Mouse (Mus musculus): Measurements from ENCODE around the gene Fam166b. TPM values are rescaled to one million over a fixed set of nuclear protein-coding genes. Genes with fewer than 3 reads are reported as not detected.
A peak's percentile ranks its signal among the peaks of the same experiment; 100 is the strongest.

Fam166b gene
- polyA plus RNA-seq, 1 experiment from 2014 or later: not detected

DNA sequence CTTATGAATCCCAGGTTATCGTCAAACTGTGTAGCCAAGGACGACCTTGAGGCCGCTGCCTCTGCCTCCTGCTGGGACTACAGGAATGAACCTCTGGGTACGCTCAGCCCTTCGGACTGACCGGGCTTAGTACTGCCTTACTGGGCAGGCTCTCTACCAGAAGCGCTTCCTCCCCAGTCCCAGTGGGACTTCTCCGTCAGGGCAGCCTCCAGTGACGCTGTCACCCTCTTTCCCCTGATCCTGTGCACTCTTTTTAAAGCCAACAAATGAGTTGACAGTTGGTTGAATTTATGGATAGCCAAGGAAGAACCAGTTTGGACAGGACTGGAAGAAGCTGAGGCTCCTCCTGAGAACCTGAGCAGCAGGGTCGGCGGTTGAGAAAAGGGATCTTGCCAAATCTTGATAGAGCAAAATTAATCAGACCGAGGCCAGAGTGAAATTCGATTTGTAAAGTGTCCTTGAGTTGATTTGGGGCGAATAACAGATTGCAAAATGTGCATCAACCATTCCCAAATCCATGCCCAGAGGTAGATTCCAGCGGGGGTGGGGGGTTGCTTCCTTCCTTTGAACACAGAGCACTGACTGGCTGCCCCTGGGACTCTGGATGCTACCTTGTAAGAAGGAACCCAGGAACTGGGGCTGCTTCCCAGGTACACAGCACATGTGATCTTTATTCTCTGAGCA is 9.8 kb downstream of the Fam166b start:
- Histone ChIP-seq H3K4me1 (ENCODE audit: control insufficient read depth, insufficient read depth, low read length) (no peaks in the 10 kb centered on the region), H3K4me3 (ENCODE audit: low read depth, low read length) (no peak overlapping the region), H3K9me3 (ENCODE audit: control insufficient read depth, low read length) (no peaks in the 10 kb centered on the region), H3K4me2 (ENCODE audit: low read depth, severe bottlenecking) (no peak overlapping the region), H3K36me3 (ENCODE audit: control insufficient read depth, insufficient read depth, low read length) (peaks cover 10% of the 10 kb centered on the region; the same call in 1 of the 2 replicates), H3K9ac (ENCODE audit: low read length) (no peak overlapping the region), H3K27me3 (ENCODE audit: control insufficient read depth, insufficient read depth, low read length) (no peaks in the 10 kb centered on the region; the same call in none of the 2 replicates), H3K27ac (replicated peaks; ENCODE audit: low read depth, low read length) (no peak overlapping the region)
- WGBS: 62% methylated on average over 15 of the region's 15 CpGs
- ATAC-seq (ENCODE audit: insufficient number of reproducible peaks, low FRiP score, low TSS enrichment, low read depth): no peak
- no peak for DNase-seq (ENCODE audit: low spot score)

DNA sequence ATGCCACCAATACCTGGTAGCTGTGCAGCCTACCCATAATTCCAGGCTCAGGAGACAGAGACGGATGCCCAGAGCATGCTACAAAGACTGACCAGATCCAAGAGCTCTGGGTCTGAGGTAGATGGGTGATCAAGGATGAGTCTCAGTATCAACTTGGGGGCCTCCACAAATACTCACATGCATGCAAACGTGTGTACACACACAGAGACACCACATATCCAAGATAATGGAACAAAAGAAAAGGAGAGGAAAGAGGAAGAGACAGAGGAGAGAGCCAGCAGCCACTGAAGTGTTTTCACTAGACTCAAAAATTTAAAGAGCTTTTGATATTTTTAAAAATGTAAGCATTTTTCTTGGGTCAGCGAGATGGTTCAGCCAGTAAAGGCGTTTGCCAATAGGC is 10.5 kb downstream of the Fam166b start:
- Histone ChIP-seq H3K9me3 (ENCODE audit: control insufficient read depth, low read length) (no peaks in the 10 kb centered on the region), H3K4me3 (ENCODE audit: low read depth, low read length) (no peak overlapping the region), H3K9ac (ENCODE audit: low read length) (no peak overlapping the region), H3K4me2 (ENCODE audit: low read depth, severe bottlenecking) (no peak overlapping the region), H3K4me1 (ENCODE audit: control insufficient read depth, insufficient read depth, low read length) (no peaks in the 10 kb centered on the region), H3K27me3 (ENCODE audit: control insufficient read depth, insufficient read depth, low read length) (no peaks in the 10 kb centered on the region; the same call in 1 of the 2 replicates), H3K36me3 (ENCODE audit: control insufficient read depth, insufficient read depth, low read length) (peaks cover 10% of the 10 kb centered on the region; the same call in 1 of the 2 replicates), H3K27ac (replicated peaks; ENCODE audit: low read depth, low read length) (no peak overlapping the region)
- WGBS: 75% methylated on average over 4 of the region's 4 CpGs
- ATAC-seq (ENCODE audit: insufficient number of reproducible peaks, low FRiP score, low TSS enrichment, low read depth): no peak
- no peak for DNase-seq (ENCODE audit: low spot score)

DNA sequence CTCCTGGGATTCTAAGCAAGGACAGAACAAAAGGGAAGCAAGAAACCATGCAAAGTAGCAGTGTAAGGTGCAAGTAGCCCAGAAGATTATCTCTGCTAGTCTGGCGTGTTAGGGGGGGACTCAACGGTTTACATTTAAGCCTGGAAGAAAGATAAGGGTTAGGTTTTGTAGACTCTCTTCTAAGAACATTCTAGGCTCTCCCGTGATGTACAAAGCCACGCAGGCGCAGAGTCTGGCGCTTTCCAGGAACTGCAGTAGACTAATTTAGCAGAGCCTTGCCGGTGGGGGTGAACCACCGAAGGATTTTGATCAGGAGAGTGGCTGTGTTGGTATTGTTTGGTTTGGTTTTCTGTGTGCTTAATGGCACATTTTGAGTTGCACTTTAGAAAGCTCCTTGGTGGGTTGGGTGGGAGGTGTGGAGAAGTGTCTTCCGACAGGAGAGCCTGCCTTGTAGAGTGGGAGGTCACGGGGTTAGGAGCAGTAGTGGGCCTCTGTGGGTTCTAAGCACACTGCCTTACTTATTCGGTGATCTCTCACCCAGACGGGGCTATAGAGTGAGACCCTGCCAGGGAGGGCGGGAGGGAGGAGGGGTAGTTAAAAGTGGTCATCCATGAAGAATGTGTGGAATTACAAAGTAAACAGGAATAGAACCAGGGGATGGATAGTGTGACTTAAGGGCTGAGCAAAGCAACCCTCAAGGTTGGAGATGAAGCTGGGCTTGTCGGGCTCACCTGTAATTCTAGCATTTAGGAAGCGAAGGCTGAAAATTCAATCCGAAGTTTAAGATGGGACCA is 11.5 kb downstream of the Fam166b start:
- ATAC-seq (ENCODE audit: insufficient number of reproducible peaks, low FRiP score, low TSS enrichment, low read depth): no peak
- Histone ChIP-seq H3K27me3 (ENCODE audit: control insufficient read depth, insufficient read depth, low read length) (no peaks in the 10 kb centered on the region; the same call in 1 of the 2 replicates), H3K9me3 (ENCODE audit: control insufficient read depth, low read length) (no peaks in the 10 kb centered on the region), H3K4me3 (ENCODE audit: low read depth, low read length) (no peak overlapping the region), H3K4me1 (ENCODE audit: control insufficient read depth, insufficient read depth, low read length) (no peaks in the 10 kb centered on the region), H3K4me2 (ENCODE audit: low read depth, severe bottlenecking) (no peak overlapping the region), H3K9ac (ENCODE audit: low read length) (no peak overlapping the region), H3K27ac (replicated peaks; ENCODE audit: low read depth, low read length) (no peak overlapping the region), H3K36me3 (ENCODE audit: control insufficient read depth, insufficient read depth, low read length) (peaks cover 10% of the 10 kb centered on the region; the same call in 1 of the 2 replicates)
- 88% methylated on average over 16 of the region's 16 CpGs for WGBS
- DNase-seq (ENCODE audit: low spot score): no peak

DNA sequence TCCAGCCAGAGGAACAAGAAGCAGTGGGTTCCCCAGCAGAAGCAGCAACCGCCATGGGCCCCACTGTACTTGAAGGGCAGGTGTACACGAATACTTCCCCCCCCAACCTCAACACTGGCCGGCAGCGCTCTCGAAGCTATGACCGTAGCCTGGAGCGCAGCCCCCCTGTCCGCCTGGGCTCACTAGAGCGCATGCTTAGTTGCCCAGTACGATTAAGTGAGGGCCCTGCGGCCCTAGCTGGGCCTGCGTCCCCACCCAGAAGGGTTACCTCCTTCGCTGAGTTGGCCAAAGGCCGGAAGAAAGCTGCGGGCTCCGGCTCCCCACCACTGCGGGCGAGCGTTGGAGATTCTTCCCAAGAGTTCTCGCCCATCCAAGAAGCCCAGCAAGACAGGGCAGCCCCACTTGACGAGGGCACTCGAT is 12.9 kb downstream of the Fam166b start:
- H3K4me3 ChIP-seq (ENCODE audit: low read depth, low read length): no peak overlapping the region
- H3K36me3 ChIP-seq (ENCODE audit: control insufficient read depth, insufficient read depth, low read length): peaks cover 6% of the 10 kb centered on the region; the same call in 1 of the 2 replicates
- no peaks in the 10 kb centered on the region for H3K9me3 ChIP-seq (ENCODE audit: control insufficient read depth, low read length)
- 91% methylated on average over 22 of the region's 22 CpGs for WGBS
- no peak for DNase-seq (ENCODE audit: low spot score)
- no peak for ATAC-seq (ENCODE audit: insufficient number of reproducible peaks, low FRiP score, low TSS enrichment, low read depth)
- H3K4me1 ChIP-seq (ENCODE audit: control insufficient read depth, insufficient read depth, low read length): no peaks in the 10 kb centered on the region
- H3K27me3 ChIP-seq (ENCODE audit: control insufficient read depth, insufficient read depth, low read length): no peaks in the 10 kb centered on the region; the same call in 1 of the 2 replicates
- H3K9ac ChIP-seq (ENCODE audit: low read length): no peak overlapping the region
- H3K4me2 ChIP-seq (ENCODE audit: low read depth, severe bottlenecking): no peak overlapping the region
- H3K27ac ChIP-seq (replicated peaks; ENCODE audit: low read depth, low read length): no peak overlapping the region

DNA sequence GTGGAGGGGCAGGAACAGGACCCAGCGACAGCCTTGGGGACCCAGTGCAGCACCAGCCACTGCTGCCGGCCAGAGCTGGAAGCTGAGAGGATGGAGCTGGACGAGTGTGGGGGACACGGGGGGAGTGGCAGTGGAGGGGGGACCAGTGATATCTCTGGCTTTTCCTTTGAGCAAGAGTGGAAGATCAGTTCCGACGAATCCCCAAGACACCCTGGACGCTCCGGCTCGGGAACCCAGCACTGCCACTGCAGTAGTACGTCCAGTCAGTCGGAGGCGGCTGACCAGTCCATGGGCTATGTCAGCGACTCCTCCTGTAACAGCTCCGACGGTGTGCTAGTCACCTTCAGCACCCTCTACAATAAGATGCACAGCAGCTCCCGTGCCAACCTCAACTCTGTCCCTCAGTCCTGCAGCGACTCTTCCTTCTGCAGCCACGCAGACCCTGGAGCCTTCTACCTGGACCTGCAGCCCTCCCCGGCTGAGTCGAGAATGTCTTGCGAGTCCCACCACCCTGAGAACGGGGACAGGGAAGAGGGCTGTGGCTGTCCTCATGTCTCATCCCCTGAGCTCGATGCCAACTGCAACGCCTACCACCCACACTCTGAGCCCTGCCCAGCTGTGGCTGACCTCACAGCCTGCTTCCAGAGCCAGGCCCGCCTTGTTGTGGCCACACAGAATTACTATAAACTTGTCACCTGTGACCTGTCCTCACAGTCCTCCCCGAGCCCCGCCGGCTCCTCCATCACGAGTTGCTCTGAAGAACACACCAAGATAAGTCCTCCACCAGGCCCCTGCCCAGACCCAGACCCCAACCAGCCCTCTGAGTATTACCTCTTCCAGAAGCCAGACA is 13.5 kb downstream of the Fam166b start:
- no peak for DNase-seq (ENCODE audit: low spot score)
- Histone ChIP-seq H3K27ac (replicated peaks; ENCODE audit: low read depth, low read length) (no peak overlapping the region), H3K27me3 (ENCODE audit: control insufficient read depth, insufficient read depth, low read length) (no peaks in the 10 kb centered on the region; the same call in 1 of the 2 replicates), H3K4me3 (ENCODE audit: low read depth, low read length) (no peak overlapping the region), H3K9ac (ENCODE audit: low read length) (no peak overlapping the region), H3K36me3 (ENCODE audit: control insufficient read depth, insufficient read depth, low read length) (peaks cover 6% of the 10 kb centered on the region; the same call in 1 of the 2 replicates), H3K9me3 (ENCODE audit: control insufficient read depth, low read length) (no peaks in the 10 kb centered on the region), H3K4me1 (ENCODE audit: control insufficient read depth, insufficient read depth, low read length) (no peaks in the 10 kb centered on the region), H3K4me2 (ENCODE audit: low read depth, severe bottlenecking) (no peak overlapping the region)
- no peak for ATAC-seq (ENCODE audit: insufficient number of reproducible peaks, low FRiP score, low TSS enrichment, low read depth)
- 89% methylated on average over 29 of the region's 29 CpGs for WGBS

DNA sequence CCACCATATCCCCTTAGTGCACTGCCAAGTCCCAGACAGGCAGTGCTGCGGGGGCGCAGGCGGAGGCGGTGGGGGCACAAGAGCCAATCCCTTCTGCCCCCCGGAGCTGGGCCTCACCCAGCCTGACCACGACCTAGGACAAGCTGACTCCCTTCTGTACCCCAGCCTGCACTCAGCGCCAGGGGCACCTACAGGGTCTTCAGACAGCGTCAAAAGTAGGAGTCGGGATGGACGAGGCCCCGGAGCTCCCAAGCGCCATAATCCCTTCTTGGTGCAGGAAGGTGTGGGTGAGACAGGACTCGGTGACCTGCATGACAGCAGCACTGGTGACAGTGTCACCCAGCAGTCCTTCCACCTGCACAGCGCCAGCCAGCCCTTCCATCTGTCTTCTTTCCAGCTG is 14.2 kb downstream of the Fam166b start:
- 89% methylated on average over 14 of the region's 14 CpGs for WGBS
- Histone ChIP-seq H3K4me3 (ENCODE audit: low read depth, low read length) (no peak overlapping the region), H3K9me3 (ENCODE audit: control insufficient read depth, low read length) (no peaks in the 10 kb centered on the region), H3K4me1 (ENCODE audit: control insufficient read depth, insufficient read depth, low read length) (no peaks in the 10 kb centered on the region), H3K4me2 (ENCODE audit: low read depth, severe bottlenecking) (no peak overlapping the region), H3K36me3 (ENCODE audit: control insufficient read depth, insufficient read depth, low read length) (peaks cover 6% of the 10 kb centered on the region; the same call in 1 of the 2 replicates), H3K9ac (ENCODE audit: low read length) (no peak overlapping the region), H3K27ac (replicated peaks; ENCODE audit: low read depth, low read length) (no peak overlapping the region), H3K27me3 (ENCODE audit: control insufficient read depth, insufficient read depth, low read length) (no peaks in the 10 kb centered on the region; the same call in 1 of the 2 replicates)
- DNase-seq (ENCODE audit: low spot score) (no peak), ATAC-seq (ENCODE audit: insufficient number of reproducible peaks, low FRiP score, low TSS enrichment, low read depth) (no peak)

DNA sequence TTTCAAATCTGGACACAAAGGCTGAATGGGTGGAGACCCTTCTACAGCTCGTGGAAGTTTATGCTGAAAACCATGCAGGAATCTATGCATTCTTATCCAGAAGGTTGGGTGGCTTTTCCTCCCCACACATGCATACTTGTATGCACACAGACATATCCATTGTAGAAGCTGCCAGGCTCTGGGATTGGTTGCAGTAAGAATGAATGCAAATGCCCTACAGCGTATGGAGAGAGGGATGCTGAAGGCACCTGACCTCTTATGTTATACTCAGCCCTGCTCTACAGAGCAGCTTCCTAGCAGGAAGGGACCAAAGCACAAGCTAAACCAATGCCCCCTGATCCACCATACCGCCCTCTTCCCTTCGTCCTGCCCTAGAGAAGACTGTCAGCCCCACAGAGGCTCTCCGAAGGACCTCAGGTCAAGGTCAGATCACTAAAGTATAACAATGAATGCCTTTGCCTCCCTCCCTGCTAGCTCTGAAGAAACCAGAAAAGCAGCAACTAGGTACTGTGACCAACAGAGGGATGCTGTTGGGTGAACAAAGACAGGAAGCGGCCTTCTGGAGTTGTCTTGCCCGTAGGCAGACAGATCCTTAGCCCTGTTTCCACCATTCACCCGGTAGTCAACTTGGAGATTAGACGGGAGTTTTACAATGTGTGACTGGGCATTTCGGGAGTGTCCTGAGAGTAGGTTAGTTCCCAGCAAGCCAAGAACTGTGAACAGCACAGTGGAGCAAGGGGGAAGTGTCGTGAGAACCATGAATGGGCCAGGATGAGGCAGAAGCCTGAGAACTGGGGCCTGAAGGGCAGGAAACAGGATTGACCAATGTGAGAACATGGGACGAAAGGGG is 21.6 kb downstream of the Fam166b start:
- Histone ChIP-seq H3K9me3 (ENCODE audit: control insufficient read depth, low read length) (no peaks in the 10 kb centered on the region), H3K4me3 (ENCODE audit: low read depth, low read length) (peak overlapping the region; percentile 28), H3K4me1 (ENCODE audit: control insufficient read depth, insufficient read depth, low read length) (peaks cover 8% of the 10 kb centered on the region; the same call in 1 of the 2 replicates), H3K9ac (ENCODE audit: low read length) (no peak overlapping the region; the same call in none of the 2 replicates), H3K4me2 (ENCODE audit: low read depth, severe bottlenecking) (peak overlapping the region; percentile 69), H3K36me3 (ENCODE audit: control insufficient read depth, insufficient read depth, low read length) (no peaks in the 10 kb centered on the region), H3K27me3 (ENCODE audit: control insufficient read depth, insufficient read depth, low read length) (no peaks in the 10 kb centered on the region; the same call in 1 of the 2 replicates), H3K27ac (replicated peaks; ENCODE audit: low read depth, low read length) (no peak overlapping the region)
- ATAC-seq (ENCODE audit: insufficient number of reproducible peaks, low FRiP score, low TSS enrichment, low read depth) (no peak), DNase-seq (ENCODE audit: low spot score) (no peak)
- WGBS: 77% methylated on average over 12 of the region's 12 CpGs
